Mouse (Mus musculus) ES-CJ7 (cell line): ENCODE results near the gene Rnf145.

Experiments used
- DNase-seq: peaks from one replicate; pipeline ENCODE4 v3.0.0; 2011; ENCODE audit warnings: low read depth, low spot score

The Rnf145 gene

DNA sequence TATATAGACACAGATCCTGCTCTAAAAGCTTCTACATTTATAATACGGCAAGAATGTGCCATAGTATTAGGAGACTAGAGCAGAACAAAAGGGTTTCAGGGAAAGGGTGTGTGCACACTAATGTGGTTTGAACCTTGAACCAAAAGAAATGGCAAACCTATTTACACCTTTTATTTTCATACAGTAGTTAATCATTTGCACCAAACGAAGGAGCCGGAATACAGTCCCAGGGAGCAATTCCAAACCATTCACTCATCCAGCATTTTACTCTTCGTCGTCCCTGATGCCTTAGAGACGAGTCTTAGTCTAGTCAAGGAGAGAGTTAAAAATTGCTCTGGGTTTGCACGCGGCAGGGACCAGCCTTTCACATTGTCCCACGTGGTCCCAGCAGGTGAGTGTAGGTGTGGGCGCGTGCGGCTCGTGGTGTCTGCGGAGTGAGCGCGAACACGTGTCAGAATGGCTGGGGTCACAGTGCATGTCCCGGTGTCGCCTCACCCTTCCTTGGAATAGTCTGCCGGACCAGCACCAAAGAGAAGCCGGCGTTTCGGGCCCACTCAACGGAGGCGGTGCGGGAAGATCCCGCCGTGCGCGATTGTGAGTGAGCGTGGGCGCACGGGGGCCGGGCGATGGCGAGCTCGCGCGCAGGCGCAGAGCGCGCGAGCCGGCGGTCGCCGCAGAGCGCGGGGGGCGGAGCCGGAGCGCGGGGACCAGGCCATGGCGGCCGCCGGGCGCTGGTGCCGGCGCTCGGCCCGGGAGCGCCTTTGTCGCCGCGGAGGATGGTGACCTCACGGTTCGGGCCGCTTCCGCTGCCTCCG lies at the start of gene Rnf145:
Rnf145 (plus strand) TSS at position 684 of the 815 bp plus-strand sequence.
- DNase-seq, result peak; percentile 75

DNA sequence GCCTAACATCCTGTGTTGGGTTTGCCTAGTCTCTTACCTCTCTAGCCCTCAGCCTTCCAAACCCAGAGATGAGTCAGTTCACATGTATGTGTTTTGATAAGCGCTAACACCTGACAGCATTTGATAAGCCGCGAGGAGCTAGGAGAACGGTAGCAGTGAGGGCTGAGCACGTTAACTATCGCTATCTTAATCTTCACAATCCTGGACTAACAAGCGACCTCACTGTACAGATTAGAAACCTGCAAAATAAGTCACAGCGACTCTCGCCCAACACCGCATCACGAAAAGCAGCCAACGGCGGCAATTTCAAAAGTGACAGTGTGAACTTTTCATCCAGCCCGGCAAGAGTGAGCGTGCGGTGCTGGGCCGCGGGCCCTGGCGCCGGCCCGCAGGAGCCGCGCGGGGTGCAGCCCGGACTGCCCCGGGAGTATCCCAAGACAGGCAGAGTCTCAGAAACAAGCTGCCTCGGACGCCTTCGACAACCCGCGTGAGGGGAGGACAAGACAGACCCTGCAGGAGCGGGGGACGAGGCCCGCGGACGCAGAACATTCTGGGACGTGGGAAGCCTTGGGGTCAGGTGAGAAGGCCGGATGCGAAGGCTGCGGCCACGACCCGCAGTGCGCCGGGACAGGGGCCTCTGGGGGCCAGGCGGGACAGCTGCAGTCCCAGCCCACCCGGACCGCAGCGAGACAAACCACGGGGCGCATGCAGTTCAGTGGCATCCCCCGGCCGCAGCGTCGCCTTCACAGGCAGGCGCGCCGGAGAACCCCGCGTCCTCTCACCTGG lies 48.9 kb upstream of the Rnf145 start:
- peak; percentile 8 for DNase-seq

DNA sequence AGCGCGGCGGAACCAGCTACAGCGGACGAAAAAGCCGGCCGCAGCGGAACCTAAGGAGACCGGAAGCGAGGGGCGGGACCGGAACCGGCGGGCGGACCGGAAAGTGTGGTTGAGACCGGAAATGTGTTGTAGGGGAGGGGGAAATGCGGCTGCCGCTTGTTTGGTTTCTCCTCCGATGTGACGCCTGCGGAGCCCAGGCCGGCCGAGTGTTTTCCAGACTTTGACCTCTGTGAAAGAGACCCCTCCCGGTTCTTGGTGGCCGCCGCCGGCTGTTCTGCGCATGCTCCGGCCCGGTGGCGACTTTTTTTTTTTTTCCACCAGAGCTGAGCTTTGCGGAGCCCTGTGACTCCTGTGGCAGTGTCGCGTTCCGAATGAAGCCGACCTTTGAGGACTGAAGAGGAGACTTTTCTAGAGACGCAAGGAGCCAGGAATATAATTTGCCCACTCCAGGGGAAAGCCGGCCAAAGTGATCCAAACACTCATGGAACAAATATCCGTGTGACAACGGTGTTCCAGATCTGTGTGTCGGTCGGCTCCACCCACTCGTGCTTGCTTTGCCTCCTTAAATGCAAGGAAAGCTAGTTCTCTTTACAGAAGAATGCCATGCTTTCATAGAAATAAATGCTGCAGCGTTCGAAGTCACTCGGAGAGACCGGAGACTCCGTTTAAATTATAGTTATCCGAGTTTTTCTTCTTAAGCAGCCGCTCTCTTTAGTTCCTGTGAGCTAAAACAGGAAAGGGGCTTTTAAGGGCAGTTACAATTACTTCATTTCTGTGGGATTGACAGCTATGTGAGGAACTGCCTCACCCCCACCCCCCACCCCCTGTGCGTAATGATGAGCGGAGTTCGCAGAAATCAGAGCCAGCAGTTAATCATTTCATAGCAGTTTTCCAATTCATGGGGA lies 48.1 kb upstream of the Rnf145 start, which contains the start of gene Ublcp1:
Ublcp1 (minus strand) TSS at position 67 of the 905 bp plus-strand sequence.
- DNase-seq, result peak; percentile 96

DNA sequence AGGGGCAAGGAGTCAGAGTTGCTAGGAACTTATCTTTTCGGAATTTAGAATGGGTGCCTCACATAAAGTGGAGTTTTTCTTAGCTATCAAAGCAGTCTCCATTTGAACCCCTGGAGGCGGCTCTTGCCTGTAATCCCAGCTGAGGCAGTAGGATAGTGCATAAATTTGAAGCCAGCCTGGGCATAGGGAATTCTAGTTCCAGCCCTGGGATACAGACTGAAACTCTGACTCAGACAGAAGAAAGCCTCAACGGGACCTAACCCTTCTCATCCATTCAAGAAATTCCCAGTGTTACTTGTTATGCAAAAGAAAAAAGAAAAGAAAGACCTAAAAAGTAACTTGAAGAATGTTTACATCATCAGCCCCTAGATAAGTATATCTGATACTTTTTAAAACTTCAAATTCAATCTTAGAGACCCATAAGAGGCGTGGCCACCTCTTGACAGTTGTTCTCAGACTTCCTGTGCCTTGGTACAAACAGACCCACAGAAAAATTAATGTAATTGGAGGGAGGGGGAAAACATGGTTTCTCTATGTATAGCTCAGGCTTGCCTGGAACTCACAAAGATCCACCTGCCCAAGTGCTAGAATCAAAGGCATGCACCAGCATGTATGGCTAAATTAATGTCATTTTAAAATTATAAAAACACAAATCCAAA lies 47.3 kb upstream of the Rnf145 start:
- DNase-seq, result no peak

DNA sequence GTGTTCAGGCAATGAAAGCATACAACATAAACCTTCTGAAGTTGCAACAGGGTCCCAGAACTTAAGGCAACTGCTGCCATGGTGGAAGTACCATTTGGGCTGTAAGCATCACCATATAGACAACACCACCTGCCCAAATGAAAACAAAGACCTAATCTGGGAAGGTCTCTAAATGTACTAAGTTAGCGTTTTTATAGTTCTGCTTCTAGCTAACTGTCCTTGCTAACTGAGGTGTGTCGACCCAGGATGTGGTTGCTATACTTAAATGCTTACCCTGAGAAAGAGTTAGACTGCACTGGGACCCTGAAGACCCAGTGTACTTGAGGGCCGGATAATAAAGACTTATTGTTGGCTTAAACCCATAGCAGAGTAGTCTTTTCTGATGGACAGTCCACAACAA lies 43.3 kb upstream of the Rnf145 start:
- no peak for DNase-seq

DNA sequence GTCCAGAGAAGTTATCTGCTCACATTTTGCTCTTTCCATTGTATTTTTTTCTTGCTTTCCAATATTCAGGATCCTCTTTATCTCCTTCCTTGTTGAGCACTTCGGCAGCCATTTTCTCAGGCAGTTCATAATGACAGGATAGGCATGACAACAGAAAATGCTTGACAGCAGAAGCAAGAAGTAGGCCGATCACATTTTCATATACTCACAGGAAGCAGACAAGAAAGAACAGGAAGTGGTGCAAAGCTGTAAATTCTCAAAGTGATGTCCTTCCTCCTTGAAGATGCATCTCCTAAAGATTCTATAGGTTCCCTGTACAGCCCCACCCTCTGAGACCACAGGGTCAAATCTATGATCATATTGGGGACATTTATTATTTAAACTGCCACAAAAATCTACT lies 42.3 kb upstream of the Rnf145 start:
- no peak for DNase-seq

DNA sequence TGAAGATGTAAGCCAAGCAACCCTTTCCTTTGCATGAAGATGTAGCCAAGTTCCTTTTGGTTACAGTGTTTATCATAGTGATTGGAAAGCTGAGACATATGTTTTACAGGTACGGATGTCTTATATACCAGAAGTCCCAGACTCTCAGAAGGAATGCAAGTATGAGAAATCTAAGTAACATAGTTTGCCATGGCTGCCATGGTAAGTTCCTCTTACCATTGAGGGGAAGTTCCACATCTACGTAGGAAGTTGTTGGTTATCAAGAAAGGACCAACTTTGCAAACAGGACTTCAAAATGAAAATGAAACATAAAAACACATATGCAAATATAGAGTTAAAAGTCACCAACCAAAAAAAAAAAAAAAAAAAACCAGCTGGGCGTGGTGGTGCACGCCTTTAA lies 40.4 kb upstream of the Rnf145 start:
- no peak for DNase-seq

DNA sequence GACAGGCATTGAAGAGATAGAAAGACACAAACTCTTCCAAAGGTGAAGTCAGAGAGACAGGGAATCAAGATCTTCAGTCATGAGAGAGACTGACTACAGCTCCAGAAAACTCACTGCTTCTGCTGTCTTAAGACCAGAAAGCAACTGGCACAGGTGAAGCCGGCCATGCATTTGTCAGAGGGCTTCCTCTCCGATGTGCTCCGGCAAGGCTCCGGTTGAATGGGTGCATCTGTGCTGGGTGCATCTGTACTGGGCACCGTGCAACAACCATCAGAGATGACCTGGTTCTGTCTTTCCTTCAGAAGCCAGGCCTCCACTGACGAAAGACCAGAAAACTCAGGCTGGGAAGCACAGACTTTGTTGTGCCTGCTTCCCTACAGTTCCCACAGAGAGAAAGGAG lies 38.5 kb upstream of the Rnf145 start:
- DNase-seq, result no peak

DNA sequence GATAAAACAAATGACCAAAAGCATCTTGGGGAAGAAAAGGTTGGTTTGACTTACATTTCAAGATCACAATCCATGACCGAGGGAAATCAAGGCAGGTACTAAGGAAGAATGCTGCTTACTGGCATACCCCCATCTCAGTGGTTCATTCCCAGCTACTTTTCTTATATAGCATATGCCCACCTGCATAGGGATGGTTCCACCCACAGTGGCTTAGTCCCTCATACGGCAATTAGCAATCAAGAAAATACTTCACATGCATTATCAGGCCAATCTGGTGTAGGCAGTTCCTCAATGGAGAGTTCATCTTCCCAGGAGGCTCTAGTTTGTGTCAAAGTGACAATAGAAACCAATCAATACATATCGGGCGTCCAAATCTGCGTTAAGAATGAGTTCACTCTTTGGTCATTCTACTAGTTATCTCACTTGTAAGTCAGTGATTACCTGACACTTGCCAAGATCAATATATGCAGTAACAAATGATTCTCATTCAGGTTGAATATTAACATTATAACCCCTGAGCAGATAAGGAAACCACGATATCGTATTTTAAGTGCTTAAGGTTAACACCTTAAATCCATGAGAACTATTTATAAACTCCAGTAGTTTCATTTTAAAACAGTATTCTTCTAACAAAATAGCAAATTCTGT lies 33.6 kb upstream of the Rnf145 start:
- no peak for DNase-seq

DNA sequence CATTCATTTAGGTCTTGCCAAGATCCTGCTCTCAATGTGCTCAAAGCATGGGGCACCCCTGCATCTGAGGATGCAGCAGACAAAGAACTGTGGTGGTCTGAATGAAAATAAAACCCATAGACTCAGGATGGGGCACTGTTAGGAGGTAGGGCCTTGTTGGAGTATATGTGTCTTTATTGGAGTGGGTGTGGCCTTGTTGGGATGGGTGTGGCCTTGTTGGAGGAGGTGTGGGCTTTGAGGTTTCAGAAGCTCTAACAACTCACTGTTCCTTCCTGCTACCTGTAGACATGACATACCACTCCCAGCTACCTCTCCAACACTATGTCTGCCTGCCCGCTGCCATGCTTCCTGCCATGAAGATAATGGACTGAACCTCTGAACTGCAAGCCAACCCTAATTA lies 29.6 kb upstream of the Rnf145 start:
- no peak for DNase-seq

DNA sequence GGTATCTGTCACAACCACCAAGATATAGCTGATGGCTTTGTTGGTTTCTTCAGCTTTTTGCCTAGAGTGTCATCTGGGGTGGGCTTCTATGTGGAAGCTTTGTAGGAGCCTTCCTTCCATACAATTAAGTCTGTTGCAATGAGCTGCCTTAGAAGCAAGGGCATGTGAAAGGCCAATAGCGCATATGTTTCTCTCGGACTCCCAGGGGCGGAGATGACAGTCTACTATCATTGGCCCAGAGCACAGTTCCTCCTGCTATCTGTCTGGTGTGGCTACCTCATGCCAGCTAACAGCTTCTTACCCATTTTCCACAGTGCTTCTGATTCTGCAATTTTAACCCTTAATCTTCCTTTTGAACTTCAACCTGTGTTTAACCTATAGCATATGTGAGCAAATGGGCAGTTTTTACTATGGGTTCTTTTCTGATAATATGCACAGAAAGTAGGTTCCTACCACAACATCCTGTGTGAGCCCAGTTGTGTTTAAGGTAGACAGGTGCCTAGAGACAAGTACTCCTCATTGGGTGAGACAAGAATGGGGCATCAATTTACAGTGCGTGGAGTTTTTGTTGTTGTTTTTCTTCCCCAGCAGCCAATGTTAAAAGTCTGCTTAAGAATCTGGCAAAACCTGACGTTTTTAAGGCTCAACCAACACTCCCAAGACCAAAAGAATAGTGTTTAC lies 24.0 kb upstream of the Rnf145 start:
- DNase-seq, result no peak

DNA sequence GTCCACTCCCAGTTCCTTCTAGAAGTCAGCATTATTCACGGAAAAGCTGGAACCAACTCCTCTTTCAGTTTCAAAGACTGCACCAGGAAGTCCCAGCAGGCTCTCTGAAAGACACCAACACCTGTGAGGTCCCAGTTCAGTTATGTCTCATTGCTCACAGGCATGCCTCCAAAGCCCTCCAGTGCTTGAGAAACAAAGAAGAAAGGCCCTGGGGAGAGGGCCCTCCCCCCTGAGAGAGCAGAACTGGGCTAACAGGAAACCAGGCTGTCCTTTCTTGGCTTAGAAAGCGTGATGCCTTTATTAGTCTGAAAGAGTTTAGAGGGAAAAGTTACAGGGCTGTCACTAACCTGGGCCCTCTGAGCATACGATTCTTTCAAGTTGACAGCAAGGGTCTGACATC lies 22.5 kb upstream of the Rnf145 start:
- DNase-seq, result no peak

DNA sequence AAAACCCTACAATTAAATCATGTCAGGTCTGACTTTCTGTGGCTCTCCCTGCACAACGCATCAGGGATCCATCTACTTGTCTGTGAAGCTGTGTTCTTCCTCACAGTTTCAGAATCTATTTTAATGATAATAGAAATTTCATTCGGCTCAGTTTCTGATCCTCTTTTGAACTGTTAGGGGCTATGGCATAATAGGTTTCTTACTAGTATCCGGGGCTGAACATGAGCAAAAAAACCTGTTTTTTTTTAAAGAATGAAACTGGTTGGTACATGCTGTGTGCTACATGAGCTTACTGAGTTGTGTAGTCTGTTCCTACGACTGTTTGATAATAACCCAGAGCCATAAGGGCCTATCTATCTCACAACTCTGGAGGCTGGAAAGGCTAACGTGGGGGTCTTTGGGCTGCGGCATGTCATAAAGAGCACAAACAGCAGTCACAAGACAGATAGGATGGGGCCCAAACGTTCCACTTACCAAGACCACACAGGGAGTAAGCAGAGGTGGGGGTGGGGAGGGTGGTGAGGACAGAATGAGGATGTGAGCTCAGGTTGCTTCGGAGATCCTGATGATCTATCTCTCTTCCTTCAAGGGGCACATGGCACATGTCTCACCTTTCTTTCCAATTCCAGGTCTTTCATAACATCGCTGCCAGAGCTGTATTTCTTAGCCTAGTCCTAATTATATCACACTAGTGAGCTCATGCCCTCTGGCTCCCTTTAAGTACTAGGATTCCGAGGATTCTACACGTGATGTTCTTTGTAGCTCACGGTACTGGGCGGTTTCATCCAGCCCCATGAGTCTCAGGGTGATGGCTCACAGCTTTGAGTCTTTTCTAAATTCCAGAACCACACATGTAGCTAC lies 20.1 kb upstream of the Rnf145 start:
- no peak for DNase-seq

DNA sequence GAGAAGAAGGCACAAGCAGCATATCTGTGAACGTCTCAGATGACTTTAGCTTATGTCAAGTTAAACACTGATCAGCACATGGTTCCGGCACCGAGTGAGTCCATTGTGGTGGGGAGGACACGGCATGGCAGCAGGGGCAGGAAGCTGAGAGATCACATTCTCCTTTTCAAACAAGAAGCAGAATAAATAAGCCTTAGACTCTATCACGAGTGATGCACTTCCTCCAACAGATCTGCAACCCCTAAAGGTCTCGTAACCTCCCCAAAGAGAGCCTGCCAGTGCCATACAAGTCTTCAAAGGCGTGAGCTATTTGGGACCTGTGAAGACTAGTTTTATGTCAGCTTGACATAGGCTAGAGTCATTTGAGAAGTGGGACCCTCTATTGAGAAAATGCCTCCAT lies 17.8 kb upstream of the Rnf145 start:
- DNase-seq, result no peak

DNA sequence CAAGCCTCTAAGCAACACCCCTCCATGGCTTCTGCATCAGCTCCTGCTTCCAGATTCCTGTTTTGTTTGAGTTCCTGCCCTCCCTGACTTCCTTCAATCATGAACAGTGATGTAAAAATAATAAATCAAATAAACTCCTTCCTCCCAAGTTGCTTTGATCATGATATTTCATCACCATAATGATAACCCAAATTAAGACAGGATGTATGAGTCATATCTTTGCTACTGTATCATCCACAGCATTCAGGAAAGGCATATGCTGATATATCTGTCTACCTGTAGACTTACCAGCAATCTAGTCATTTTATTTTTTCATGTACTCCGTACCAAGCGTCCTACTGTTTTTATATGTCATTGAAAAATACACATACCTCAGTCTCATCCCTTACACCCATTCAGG lies 17.3 kb upstream of the Rnf145 start:
- no peak for DNase-seq

DNA sequence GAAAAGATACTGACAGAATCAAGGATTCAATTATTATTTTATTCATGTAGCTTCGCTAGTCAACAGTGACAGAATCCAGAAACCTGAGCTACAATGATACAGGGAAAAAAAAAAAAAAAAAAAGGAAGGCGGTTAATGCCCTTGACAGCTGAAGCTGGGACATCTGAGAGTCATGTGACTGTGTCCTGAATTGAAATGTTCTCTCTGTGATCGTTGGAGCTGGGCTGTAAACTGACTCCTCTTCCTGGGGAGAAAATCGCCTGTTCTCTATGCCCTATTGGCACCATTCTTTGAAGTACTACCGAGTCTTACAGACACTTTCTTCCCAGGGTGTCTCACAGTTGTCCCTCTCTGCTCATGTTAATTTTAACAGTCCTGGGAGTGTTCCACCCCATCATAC lies 15.8 kb upstream of the Rnf145 start:
- no peak for DNase-seq

DNA sequence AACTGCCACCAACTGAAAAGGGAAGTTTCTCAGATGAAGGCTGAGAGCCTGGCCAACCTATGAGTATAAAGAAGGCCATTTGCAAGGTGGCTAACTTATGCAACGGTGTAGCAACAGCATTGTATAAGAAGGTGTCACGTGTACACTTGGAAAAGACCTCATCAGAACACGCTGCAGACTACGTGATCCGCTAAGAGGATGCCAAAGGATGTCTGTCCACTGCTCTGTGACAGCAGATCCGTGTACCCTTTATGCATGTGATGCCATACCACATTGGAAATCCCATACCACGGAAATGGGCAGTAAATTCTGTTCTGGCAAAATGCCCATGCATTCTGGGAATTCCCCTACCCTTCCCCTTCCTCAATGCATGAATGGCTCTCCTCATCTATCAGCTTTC lies 14.6 kb upstream of the Rnf145 start:
- no peak for DNase-seq

DNA sequence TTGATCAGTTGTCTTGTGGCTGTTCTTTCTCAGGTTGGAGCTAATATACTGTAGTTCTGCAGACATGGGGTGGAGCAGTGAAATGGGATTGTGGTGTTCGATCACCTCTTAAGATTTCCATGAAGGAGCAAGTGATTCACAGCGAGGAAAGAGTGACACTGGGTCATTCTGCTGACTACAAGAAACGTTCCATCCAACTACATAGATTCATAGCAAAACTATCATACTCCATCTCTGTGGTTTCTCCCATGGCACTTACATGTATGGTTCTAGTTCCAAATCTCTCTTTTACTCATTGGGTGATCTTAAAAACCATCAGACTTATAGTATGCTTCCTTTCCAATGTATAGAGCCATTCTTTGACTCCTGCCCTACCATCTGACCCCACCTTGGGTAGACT lies 14.0 kb upstream of the Rnf145 start:
- no peak for DNase-seq

DNA sequence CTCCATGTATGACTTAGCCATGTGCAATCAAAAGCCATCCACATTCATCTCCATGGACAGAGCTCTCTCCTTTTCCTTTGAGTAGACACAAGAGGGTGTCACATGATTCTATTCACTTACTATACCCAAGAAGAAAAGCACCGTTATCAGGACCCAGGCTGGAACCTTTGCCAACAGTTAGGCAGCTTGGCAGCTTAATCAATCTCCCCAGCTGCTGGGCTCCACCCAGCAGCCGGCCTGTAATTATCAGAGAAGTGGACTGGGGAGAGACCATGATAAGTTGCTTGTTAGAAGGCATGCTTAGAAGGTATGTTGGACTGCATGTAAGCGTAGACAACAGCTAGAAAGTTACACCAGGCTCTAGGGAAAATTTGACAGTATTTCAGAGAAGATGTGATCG lies 9.9 kb upstream of the Rnf145 start:
- DNase-seq, result no peak
